Mouse (Mus musculus) myocyte (in vitro differentiated cells): ENCODE measurements at regions not wholly inside any gene's neighbourhood (a gene's known extent, or its start where the extent isn't known, plus 50 kb on each side); places are given as distances from the start of the nearest gene placed in this dataset.

Experiments
- CEBPB ChIP-seq: IDR thresholded peaks from 2 replicates; pipeline ENCODE4 v1.6.1; 2011; ENCODE audit warnings: mild to moderate bottlenecking, moderate library complexity; ENCODE audit not compliant: poor library complexity, insufficient read depth, severe bottlenecking
- E2F4 ChIP-seq: IDR thresholded peaks from one replicate; pipeline ENCODE4 v1.6.1; 2011; ENCODE audit warnings: mild to moderate bottlenecking, control low read depth, moderate library complexity; ENCODE audit not compliant: insufficient read depth
- MAX ChIP-seq: IDR thresholded peaks from one replicate; pipeline ENCODE4 v1.6.1; 2011; ENCODE audit warnings: low read depth, mild to moderate bottlenecking, control low read depth
- MYOD1 ChIP-seq, 3 experiments: IDR thresholded peaks; one replicate each; pipeline ENCODE4 v1.6.1; 2011; ENCODE audit warnings: control low read depth in 2 of 3, low read depth in 2 of 3, mild to moderate bottlenecking in 2 of 3, moderate library complexity in 1 of 3; ENCODE audit not compliant: insufficient read length in 2 of 3, control insufficient read depth in 1 of 3
- MYOG ChIP-seq, 3 experiments: IDR thresholded peaks; one replicate each; pipeline ENCODE4 v1.6.1; 2011; ENCODE audit warnings: control low read depth in 2 of 3, low read depth in 2 of 3, mild to moderate bottlenecking in 2 of 3; ENCODE audit not compliant: insufficient read length in 2 of 3, control insufficient read depth in 1 of 3, insufficient read depth in 1 of 3
- POLR2A ChIP-seq: IDR thresholded peaks from one replicate; pipeline ENCODE4 v1.6.1; 2011; ENCODE audit warnings: low read depth, mild to moderate bottlenecking, control low read depth, moderate library complexity; ENCODE audit not compliant: insufficient read length
- POLR2AphosphoS2 ChIP-seq: IDR thresholded peaks from one replicate; pipeline ENCODE4 v1.6.1; 2011; ENCODE audit warnings: low read depth, control low read depth; ENCODE audit not compliant: insufficient read length
- REST ChIP-seq: IDR thresholded peaks from one replicate; pipeline ENCODE4 v1.6.1; 2011; ENCODE audit warnings: mild to moderate bottlenecking, control low read depth, moderate library complexity; ENCODE audit not compliant: insufficient read depth, insufficient read length
- TCF12 ChIP-seq: IDR thresholded peaks from one replicate; pipeline ENCODE4 v1.6.1; 2011; ENCODE audit warnings: mild to moderate bottlenecking, control low read depth; ENCODE audit not compliant: poor library complexity, insufficient read depth, severe bottlenecking
- TCF3 ChIP-seq: IDR thresholded peaks from one replicate; pipeline ENCODE4 v1.6.1; 2011; ENCODE audit warnings: low read depth, control low read depth; ENCODE audit not compliant: insufficient read length
- USF1 ChIP-seq: IDR thresholded peaks from one replicate; pipeline ENCODE4 v1.6.1; 2011; ENCODE audit warnings: low read depth, mild to moderate bottlenecking, control low read depth, moderate library complexity

DNA sequence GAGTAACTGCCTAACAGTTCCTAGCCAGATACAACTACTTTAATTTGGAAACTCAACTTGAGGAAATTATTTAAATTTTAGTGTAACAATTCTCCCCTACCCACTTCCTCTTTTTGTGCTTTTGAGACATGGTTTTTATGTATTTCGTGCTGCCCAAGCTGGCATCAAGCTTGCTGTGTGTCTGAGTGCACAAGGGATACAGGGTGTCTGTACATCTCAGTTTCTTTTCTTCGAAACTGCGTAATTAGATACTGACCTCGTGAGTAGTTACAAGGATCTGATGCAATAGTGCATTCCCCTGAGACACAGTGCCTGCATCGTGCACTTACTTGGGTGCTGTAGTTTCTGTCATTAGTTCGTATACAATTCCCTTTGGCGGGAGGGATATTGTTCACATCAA lies 192.4 kb downstream of the Ube2e3 start:
- TF ChIP-seq MYOG (IDR thresholded peaks at IDR 0.05; ENCODE audit: control insufficient read depth in 1 of 3, insufficient read depth in 1 of 3, insufficient read length in 2 of 3, low read depth in 2 of 3) (no peak), CEBPB (peak; percentile 88), MYOD1 (IDR thresholded peaks at IDR 0.05; ENCODE audit: control insufficient read depth in 1 of 3, insufficient read length in 2 of 3, low read depth in 2 of 3) (no peak), POLR2A (no peak), TCF12 (no peak), TCF3 (no peak), MAX (peak; percentile 34), USF1 (no peak), POLR2AphosphoS2 (no peak), E2F4 (no peak), REST (no peak)
